Mouse (Mus musculus) midbrain, embryonic 11.5 days (tissue): ENCODE measurements around the gene Vegfa. TPM values are rescaled to one million over a fixed set of nuclear protein-coding genes. Genes with fewer than 3 reads are reported as not detected.

ENCODE experiments used
- ATAC-seq: fragments of 200-750 bp; cut with Nextera tagmentation; 2 replicates; pipeline ENCODE4 v1.8.0; 2017; ENCODE audit warnings: moderate TSS enrichment, moderate library complexity; ENCODE audit not compliant: low FRiP score
- DNase-seq: peaks from one replicate; pipeline ENCODE4 v3.0.0; 2015; ENCODE audit warnings: low spot score; ENCODE audit errors: missing footprints
- H3K27ac ChIP-seq: fragments of 300-500 bp; sonication (generic); 2 replicates; pipeline ENCODE4 v1.5.1; 2014; ENCODE audit warnings: low read depth, low read length
- H3K27me3 ChIP-seq: fragments of 300-500 bp; sonication (generic); 2 replicates; pipeline ENCODE4 v1.6.1; 2014; ENCODE audit warnings: mild to moderate bottlenecking, low read length, moderate library complexity, mixed read lengths; ENCODE audit not compliant: control insufficient read depth, insufficient read depth
- H3K36me3 ChIP-seq: fragments of 300-500 bp; sonication (generic); 2 replicates; pipeline ENCODE4 v1.6.1; 2014; ENCODE audit warnings: mild to moderate bottlenecking, low read length, moderate library complexity, mixed read lengths; ENCODE audit not compliant: control insufficient read depth, insufficient read depth
- H3K4me1 ChIP-seq: fragments of 300-500 bp; sonication (generic); 2 replicates; pipeline ENCODE4 v1.6.1; 2014; ENCODE audit warnings: low read length; ENCODE audit not compliant: control insufficient read depth, insufficient read depth
- H3K4me2 ChIP-seq: fragments of 300-500 bp; sonication (generic); 2 replicates; pipeline ENCODE4 v1.6.1; 2014; ENCODE audit warnings: mild to moderate bottlenecking, moderate library complexity
- H3K4me3 ChIP-seq: fragments of 300-500 bp; sonication (generic); 2 replicates; pipeline ENCODE4 v1.5.1; 2014; ENCODE audit warnings: low read depth, low read length
- H3K9ac ChIP-seq: fragments of 300-500 bp; sonication (generic); 2 replicates; pipeline ENCODE4 v1.6.1; 2014; ENCODE audit warnings: low read length
- H3K9me3 ChIP-seq: fragments of 300-500 bp; sonication (generic); 2 replicates; pipeline ENCODE4 v1.6.1; 2016; ENCODE audit warnings: low read length; ENCODE audit not compliant: control insufficient read depth
- WGBS: fragments of 180-500 bp; shearing (Covaris S2); extraction: QIAGEN DNeasy Blood & Tissue Kit; methylation state at CpG from one replicate; pipeline ENCODE4 v1.1.7; 2014; 5-methylcytosine and 5-hydroxymethylcytosine counted together
- polyA plus RNA-seq: library from polyadenylated mRNA; unstranded; fragments of >200 nt; fragmentation: Nextera tagmentation; extraction: Ambion mirVana; gene quantifications from 2 replicates; pipeline ENCODE4 v1.2.1, GENCODE M21; 2014

Vegfa gene
- polyA plus RNA-seq, 1 experiment from 2014 or later: 2.9 TPM

DNA sequence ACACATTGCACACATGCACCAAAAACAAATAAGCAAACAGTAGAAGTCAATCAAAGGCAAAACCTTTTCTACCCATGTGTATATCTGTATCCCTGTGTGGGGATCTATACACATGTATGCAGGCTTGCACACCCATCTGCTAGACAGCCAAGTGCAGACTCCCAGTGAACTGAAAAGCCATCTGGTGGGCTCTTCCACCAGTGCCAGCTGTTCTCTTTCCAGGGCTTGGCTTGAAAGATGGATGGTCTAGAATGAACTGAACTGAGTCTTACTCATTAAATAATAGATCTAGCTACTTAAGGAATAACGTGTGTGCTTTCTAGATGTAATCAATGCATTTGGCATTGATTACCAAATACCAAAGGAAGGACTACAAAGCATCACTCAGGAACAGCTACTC, 50.3 kb downstream of the Vegfa start:
- Histone ChIP-seq H3K4me3 (no peak overlapping the region), H3K9ac (no peak overlapping the region), H3K27ac (no peak overlapping the region), H3K27me3 (no peaks in the 10 kb centered on the region), H3K4me2 (no peak overlapping the region), H3K36me3 (no peaks in the 10 kb centered on the region), H3K9me3 (no peaks in the 10 kb centered on the region), H3K4me1 (no peaks in the 10 kb centered on the region)
- no peak for ATAC-seq
- 66% methylated on average over 1 of the region's 1 CpGs for WGBS
- peak; percentile 10 for DNase-seq

DNA sequence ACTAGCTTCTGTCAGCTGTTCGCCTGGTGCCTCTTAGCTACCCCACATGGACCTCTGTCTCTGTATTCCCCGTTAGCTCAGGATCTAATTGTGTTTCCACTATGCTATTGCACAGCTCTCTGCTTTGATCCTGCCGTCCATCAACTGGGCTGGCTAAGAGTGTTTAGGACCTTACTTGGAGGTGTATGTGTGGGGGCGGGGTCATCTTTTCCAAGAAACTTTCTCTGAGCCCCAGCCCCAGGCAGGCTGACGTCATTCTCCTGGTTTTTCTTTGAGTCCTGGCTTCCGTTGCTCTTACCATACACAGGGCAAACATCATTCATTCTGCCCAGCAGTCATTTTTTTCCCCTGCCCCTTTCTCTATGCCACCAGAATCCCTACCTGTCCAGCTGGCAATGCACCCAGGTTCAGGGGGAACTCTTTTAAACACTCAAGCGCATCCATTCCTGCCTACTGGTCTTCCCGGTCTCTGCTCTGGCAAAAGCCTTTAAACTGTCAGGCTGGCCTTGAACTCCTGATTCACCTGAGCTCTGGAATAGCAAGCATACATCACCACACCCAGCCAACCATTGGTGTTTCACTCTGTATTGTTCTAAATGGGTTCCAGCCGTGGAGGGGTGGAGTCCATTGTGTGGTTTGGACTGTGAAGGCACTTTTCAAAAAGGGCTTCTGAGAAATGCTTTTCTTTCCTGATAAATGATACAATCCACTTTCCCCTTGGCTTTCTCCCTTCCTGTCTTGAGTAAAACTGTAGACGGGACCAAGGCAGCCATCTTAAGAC, 53.0 kb downstream of the Vegfa start:
- no peaks in the 10 kb centered on the region for H3K4me1 ChIP-seq

DNA sequence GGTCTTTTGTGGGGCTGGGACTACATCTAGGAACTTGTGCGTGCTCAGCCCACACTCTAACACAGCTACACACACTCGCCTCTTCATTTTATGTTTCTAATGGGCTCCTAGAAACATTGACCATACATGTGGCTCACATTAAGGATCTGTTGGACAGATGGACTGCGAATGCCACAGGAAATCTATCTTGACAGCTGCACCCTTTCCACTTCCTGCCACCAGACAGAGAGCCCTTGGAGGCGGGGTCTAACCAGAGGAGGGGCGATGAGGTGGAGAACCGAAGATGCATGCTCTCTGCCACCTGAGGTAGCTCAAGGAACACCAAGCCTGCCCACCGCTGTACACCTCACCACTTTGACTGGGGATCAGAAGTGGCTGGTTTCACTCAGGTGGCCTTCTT, 57.7 kb downstream of the Vegfa start:
- ATAC-seq: no peak
- WGBS: 85% methylated on average over 7 of the region's 7 CpGs
- H3K9me3 ChIP-seq: no peaks in the 10 kb centered on the region

More for the DNA sequence above, 53.0 kb downstream of the Vegfa start:
- no peak overlapping the region for H3K27ac ChIP-seq
- DNase-seq: peak; percentile 47
- H3K36me3 ChIP-seq: no peaks in the 10 kb centered on the region
- no peak overlapping the region for H3K9ac ChIP-seq
- 80% methylated on average over 10 of the region's 10 CpGs for WGBS
- H3K4me3 ChIP-seq: no peak overlapping the region
- no peak overlapping the region for H3K4me2 ChIP-seq
- H3K27me3 ChIP-seq: no peaks in the 10 kb centered on the region
- no peaks in the 10 kb centered on the region for H3K9me3 ChIP-seq
- ATAC-seq: no peak

DNA sequence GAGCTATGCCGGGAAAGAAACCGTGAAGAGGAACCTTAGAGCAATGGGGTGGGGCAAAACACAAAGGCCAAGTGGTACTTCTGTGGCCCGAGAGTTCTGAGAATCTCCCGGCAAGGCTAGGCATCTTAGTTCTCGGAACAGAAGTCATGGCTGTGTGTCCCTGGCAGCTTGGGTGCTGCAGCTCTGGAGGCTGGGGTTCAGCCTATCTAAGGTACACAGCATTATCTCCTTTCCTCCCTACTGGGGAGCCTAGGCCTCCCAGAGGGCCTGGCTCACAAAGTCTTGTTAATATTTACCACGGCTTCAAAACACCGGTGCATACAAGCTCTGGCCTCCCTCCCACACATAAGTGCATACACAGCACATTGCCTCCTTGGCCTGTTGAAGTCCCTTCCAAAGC, 59.0 kb downstream of the Vegfa start:
- Histone ChIP-seq H3K36me3 (no peaks in the 10 kb centered on the region), H3K27me3 (no peaks in the 10 kb centered on the region), H3K4me2 (no peak overlapping the region), H3K4me1 (no peaks in the 10 kb centered on the region), H3K4me3 (no peak overlapping the region), H3K27ac (no peak overlapping the region), H3K9me3 (no peaks in the 10 kb centered on the region), H3K9ac (no peak overlapping the region)
- WGBS: 87% methylated on average over 7 of the region's 7 CpGs
- ATAC-seq: no peak
- DNase-seq: peak; percentile 65

More for the DNA sequence above, 57.7 kb downstream of the Vegfa start:
- peak; percentile 26 for DNase-seq
- Histone ChIP-seq H3K4me3 (no peak overlapping the region), H3K27ac (no peak overlapping the region), H3K4me1 (no peaks in the 10 kb centered on the region), H3K9ac (no peak overlapping the region), H3K36me3 (no peaks in the 10 kb centered on the region), H3K4me2 (no peak overlapping the region), H3K27me3 (no peaks in the 10 kb centered on the region)

DNA sequence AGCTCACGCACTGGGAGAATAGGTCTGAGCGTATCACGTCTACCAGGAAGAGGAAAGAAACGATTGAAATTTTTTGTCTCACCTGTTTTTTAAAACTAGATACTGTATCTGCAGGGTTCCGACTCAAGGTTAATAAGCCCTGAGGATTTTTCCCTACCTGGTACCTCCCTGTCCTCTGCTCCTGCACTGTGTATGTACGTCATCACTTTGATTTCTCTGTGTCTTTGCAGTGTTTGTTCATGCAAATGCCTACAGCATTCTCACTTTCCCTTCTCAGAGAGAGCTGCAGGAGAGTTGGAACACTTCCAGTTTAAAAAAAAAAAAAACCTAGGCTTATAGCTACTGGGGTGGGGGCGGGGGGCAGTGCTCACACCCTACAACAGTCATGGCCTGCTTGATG, 59.8 kb downstream of the Vegfa start:
- Histone ChIP-seq H3K9ac (no peak overlapping the region), H3K4me2 (no peak overlapping the region), H3K4me3 (no peak overlapping the region), H3K4me1 (no peaks in the 10 kb centered on the region), H3K9me3 (no peaks in the 10 kb centered on the region), H3K36me3 (no peaks in the 10 kb centered on the region), H3K27ac (no peak overlapping the region), H3K27me3 (no peaks in the 10 kb centered on the region)
- no peak for ATAC-seq
- DNase-seq: peak; percentile 33
- WGBS: 88% methylated on average over 7 of the region's 7 CpGs

DNA sequence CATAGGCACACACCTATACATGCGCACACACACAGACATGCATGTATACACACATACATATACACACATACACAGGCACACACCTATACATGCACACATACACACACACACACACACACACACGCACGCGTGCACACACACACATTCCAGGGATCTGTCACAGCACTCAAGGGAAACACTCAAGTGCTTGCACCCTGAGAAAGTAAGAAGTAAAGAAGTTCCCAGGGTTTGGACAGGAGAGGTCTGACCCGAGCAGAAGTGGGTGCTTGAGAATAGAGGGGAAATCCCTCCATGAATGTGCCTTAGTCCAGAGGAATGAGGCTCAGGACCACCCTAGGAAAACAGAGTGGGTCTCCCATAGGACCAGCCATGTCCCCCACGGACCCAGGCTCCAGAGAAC, 60.4 kb downstream of the Vegfa start:
- Histone ChIP-seq H3K27me3 (no peaks in the 10 kb centered on the region), H3K27ac (no peak overlapping the region), H3K9me3 (no peaks in the 10 kb centered on the region), H3K9ac (no peak overlapping the region), H3K4me3 (no peak overlapping the region), H3K36me3 (no peaks in the 10 kb centered on the region), H3K4me2 (no peak overlapping the region), H3K4me1 (no peaks in the 10 kb centered on the region)
- DNase-seq (peak; percentile 21), ATAC-seq (no peak)
- WGBS: 83% methylated on average over 6 of the region's 6 CpGs

DNA sequence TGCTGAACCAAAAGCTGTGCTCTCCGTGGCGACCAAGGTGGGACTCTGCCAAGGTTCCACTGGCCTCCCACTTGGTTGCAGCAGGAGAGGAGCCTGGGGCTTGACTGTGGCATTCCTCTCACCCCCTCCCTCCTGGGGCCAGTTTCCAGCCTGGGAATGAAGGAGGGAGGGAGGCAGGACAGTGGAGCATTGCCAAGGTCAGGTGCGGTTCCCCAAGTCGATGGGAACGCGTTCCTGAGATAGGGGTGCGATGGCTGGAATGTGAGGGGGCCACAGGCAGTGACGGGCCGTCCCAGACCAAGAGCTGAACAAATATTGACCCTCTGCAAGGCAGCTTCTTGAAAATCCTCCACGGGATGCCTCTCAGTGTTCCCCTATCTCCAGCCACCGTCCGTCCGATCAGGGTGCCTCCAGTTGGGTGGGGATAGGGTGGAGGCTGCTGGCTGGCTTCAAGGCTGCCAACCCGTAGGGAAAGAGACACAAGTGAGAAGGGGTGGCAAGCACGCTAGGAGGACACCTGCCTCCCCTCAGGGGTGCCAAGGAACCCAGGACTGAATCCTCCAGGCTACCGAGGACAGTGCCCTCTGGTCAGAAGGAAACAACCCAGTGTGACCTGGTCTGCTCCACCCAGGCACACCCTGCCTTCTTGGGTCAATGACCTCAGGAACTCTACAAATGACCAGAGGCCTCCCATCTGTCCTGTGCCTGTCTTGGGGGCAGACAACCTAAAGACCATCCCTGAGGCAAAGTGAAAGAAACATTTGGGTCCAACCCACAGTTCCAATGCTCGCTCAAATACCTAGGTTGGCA, 61.2 kb downstream of the Vegfa start:
- 81% methylated on average over 17 of the region's 17 CpGs for WGBS
- no peak overlapping the region for H3K4me2 ChIP-seq
- no peak overlapping the region for H3K4me3 ChIP-seq
- DNase-seq: peak; percentile 41
- H3K9me3 ChIP-seq: no peaks in the 10 kb centered on the region
- H3K27me3 ChIP-seq: no peaks in the 10 kb centered on the region
- no peaks in the 10 kb centered on the region for H3K4me1 ChIP-seq
- no peak for ATAC-seq
- no peak overlapping the region for H3K27ac ChIP-seq
- H3K36me3 ChIP-seq: no peaks in the 10 kb centered on the region
- H3K9ac ChIP-seq: no peak overlapping the region

DNA sequence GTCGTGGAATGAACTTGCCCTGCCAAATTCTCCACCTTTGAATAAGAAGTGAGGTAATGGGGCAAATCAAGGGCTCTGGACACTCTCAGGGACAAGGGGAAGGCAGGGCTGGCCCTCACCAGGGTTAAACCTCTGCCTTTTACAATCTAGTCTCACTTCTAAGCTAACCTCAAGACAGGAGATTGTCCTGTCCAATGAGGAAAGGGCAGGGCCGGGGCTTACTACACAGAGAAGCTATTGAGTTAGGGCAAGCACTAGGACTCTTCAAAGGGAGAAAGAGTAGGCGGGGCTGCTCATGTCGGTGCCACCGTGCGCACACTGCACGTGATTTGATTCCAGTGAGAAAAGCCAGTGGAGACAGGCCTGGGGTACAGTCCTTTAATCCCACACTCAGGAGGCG, 62.6 kb downstream of the Vegfa start:
- no peak overlapping the region for H3K27ac ChIP-seq
- ATAC-seq: no peak
- no peaks in the 10 kb centered on the region for H3K27me3 ChIP-seq
- no peak overlapping the region for H3K4me2 ChIP-seq
- H3K4me1 ChIP-seq: no peaks in the 10 kb centered on the region
- DNase-seq: no peak
- H3K9ac ChIP-seq: no peak overlapping the region
- no peaks in the 10 kb centered on the region for H3K36me3 ChIP-seq
- H3K9me3 ChIP-seq: no peaks in the 10 kb centered on the region
- H3K4me3 ChIP-seq: no peak overlapping the region
- 71% methylated on average over 8 of the region's 8 CpGs for WGBS

DNA sequence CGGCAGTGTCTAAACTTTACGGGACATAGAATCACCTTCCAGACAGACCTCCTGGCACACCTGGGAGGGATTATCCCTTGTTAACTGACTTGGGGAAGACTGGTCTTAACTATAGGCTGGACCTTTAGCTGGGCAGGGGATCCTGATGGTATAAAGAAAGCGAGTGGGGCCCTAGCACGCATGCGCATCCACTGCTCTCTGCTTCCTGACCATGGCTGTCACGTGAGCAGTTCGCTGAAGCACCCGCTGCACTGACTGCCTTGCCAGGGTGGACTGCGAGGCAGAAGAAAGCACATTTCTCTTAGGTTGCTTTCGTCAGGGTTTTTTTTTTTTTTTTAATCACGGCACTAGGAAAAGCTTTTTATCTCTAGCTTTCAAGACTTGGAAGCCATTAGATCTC, 63.8 kb downstream of the Vegfa start:
- WGBS: 88% methylated on average over 11 of the region's 11 CpGs
- no peak overlapping the region for H3K4me3 ChIP-seq
- no peak overlapping the region for H3K9ac ChIP-seq
- ATAC-seq (no peak), DNase-seq (no peak)
- H3K4me1 ChIP-seq: no peaks in the 10 kb centered on the region
- no peak overlapping the region for H3K4me2 ChIP-seq
- no peaks in the 10 kb centered on the region for H3K36me3 ChIP-seq
- H3K9me3 ChIP-seq: no peaks in the 10 kb centered on the region
- H3K27me3 ChIP-seq: no peaks in the 10 kb centered on the region
- H3K27ac ChIP-seq: no peak overlapping the region
